Mouse (Mus musculus): ENCODE measurements around the gene Zfp607b. TPM values are rescaled to one million over a fixed set of nuclear protein-coding genes. Genes with fewer than 3 reads are reported as not detected.

The Zfp607b gene
- polyA plus RNA-seq, 1 experiment from 2014 or later, result 5.4 TPM

DNA sequence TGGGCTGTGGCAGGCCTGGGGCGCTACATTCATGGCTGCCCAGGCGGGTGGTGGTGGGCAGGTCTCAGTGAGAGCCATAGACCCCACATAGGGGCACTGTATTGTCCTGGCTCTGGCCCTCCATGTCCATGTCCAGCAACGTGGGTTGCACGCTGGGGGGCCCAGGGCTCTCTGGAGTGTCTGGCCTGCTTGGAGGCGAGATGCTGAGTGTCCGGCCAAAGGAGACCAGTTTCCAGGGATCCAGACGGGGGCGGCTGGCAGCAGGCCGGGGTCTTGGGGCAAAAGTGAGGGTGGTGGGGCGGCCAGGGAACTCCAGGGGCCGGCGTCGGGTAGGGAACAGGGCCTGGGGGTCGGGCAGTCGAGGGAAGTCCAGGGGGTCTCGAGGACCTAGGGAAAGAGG is 32.5 kb upstream of the Zfp607b start:
- H3K4me1 ChIP-seq (ENCODE audit: insufficient read depth, low read length), result peaks cover 9% of the 10 kb centered on the region
- H3K4me2 ChIP-seq (replicated peaks; ENCODE audit: low read depth, low read length), result no peak overlapping the region
- WGBS, result 88% methylated on average over 16 of the region's 16 CpGs
- no peak for ATAC-seq (ENCODE audit: low FRiP score, low TSS enrichment)
- H3K4me3 ChIP-seq (ENCODE audit: low read length), result no peak overlapping the region
- no peak overlapping the region for H3K27ac ChIP-seq (ENCODE audit: low read length)
- H3K9me3 ChIP-seq (ENCODE audit: low read length), result no peaks in the 10 kb centered on the region
- no peaks in the 10 kb centered on the region for H3K36me3 ChIP-seq (ENCODE audit: insufficient read depth, low read length)
- H3K27me3 ChIP-seq (ENCODE audit: insufficient read depth, low read length), result peaks cover 55% of the 10 kb centered on the region
- no peak overlapping the region for H3K9ac ChIP-seq (replicated peaks; ENCODE audit: low read length)

DNA sequence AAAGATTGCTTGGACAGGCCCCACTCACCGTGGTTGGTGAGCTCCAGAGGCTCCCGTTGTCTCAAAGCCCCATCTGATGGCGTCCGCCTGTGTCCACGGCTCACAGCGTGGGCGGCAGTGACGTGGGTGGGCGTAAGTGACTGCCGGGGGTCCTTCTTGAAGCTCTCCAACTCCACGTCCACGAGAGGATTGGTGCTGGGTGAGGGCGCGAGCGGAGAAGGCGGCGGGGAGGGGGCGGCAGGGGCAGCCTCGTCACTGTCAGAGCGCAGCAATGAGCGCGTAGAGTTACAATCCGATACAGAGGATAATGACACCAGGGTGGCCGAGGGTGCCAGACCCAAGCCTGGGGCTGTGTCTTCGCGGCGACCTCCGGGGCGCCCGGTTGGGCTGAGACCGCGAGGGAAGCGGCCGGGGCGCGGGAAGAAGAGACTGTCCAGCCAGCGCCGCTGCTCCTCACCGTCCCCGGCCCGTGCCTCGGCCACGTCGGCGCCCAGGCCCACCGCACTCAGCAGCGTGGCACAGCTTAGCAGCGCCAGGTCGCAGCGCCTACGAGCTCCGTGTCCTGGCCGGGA is 31.2 kb upstream of the Zfp607b start:
- no peaks in the 10 kb centered on the region for H3K9me3 ChIP-seq (ENCODE audit: low read length)
- H3K4me2 ChIP-seq (replicated peaks; ENCODE audit: low read depth, low read length), result peak overlapping the region; percentile 28
- no peak overlapping the region for H3K4me3 ChIP-seq (ENCODE audit: low read length)
- H3K9ac ChIP-seq (replicated peaks; ENCODE audit: low read length), result 0 out of 2 replicates have a peak overlapping the region, but pooled peaks have one; percentile 14
- H3K4me1 ChIP-seq (ENCODE audit: insufficient read depth, low read length), result peaks cover 9% of the 10 kb centered on the region
- H3K27ac ChIP-seq (ENCODE audit: low read length), result no peak overlapping the region
- no peaks in the 10 kb centered on the region for H3K36me3 ChIP-seq (ENCODE audit: insufficient read depth, low read length)
- peaks cover 46% of the 10 kb centered on the region for H3K27me3 ChIP-seq (ENCODE audit: insufficient read depth, low read length)
- no peak for ATAC-seq (ENCODE audit: low FRiP score, low TSS enrichment)
- 23% methylated on average over 53 of the region's 53 CpGs for WGBS

DNA sequence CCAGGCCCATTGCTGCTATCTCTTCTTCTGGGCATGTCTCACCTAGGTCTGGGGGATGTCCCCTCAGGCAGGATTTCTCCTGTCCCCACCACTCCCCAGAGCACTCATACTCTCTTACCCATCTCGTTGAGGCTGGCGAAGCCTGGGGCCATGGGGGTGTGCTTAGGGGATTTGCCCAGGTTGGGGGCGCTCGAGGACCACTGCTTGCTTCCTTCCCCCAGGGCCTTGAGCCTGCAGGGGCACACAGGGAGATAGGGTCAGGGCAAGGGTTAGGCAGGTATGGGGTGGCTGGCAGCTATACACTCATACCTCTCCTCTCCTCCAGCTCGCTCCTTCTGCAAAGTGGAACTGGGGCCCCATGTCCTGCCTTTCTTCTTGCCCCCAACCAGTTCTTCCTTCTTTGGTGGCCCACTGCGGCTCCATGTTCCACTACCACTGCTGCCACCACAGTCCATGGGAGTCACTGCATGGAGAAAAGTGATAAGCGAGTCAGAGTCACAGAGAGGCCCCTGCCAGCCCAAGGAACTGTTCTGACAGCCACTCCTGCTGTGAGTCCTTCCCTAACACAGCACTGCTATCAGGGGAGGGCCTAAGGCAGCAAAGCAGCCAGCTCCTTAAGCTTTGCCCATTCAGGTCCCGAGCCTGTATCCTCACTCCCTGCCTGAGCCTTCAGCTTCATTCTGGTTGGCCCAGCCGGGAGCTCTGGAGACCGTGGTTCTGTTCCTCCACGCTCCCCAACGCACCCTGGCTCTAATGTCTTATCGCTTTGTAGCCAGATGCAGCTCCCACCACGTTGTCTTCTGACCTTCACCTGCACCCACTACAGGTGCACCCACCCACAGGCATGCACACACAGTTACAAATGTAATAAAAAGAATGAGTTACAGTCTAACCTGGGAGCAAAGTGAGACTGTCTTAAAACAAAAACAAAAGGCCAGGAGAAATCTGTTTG is 30.2 kb upstream of the Zfp607b start:
- WGBS, result 65% methylated on average over 14 of the region's 14 CpGs
- no peak for ATAC-seq (ENCODE audit: low FRiP score, low TSS enrichment)
- peaks cover 35% of the 10 kb centered on the region for H3K27me3 ChIP-seq (ENCODE audit: insufficient read depth, low read length)

DNA sequence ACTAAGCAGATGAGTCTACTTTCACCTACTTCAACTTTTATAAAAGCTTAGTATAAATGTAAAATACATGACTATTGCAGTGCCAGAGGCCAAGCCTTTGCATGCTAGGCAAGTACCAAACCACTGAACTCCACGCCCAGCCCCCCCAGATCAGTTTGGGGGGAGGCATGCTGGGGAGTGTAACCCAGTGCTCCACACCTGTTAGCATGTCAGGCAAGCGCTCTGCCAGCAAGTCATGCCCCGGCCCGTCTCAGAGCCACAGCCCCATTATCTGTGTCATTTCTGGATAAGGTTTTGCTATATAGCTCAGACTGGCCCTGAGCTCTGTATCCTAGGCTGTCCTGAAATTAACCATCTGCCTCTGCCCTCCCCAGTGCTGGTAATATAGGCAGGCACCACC is 27.1 kb upstream of the Zfp607b start:
- Histone ChIP-seq H3K4me3 (ENCODE audit: low read length) (no peak overlapping the region), H3K9me3 (ENCODE audit: low read length) (no peaks in the 10 kb centered on the region), H3K36me3 (ENCODE audit: insufficient read depth, low read length) (no peaks in the 10 kb centered on the region), H3K27me3 (ENCODE audit: insufficient read depth, low read length) (peaks cover 13% of the 10 kb centered on the region), H3K27ac (ENCODE audit: low read length) (no peak overlapping the region), H3K9ac (replicated peaks; ENCODE audit: low read length) (no peak overlapping the region), H3K4me1 (ENCODE audit: insufficient read depth, low read length) (peaks cover 3% of the 10 kb centered on the region; the same call in 1 of the 2 replicates), H3K4me2 (replicated peaks; ENCODE audit: low read depth, low read length) (no peak overlapping the region)
- no peak for ATAC-seq (ENCODE audit: low FRiP score, low TSS enrichment)
- WGBS, result 83% methylated on average over 4 of the region's 4 CpGs

More for the DNA sequence above, 30.2 kb upstream of the Zfp607b start:
- Histone ChIP-seq H3K27ac (ENCODE audit: low read length) (no peak overlapping the region), H3K9ac (replicated peaks; ENCODE audit: low read length) (no peak overlapping the region), H3K4me2 (replicated peaks; ENCODE audit: low read depth, low read length) (no peak overlapping the region), H3K9me3 (ENCODE audit: low read length) (no peaks in the 10 kb centered on the region), H3K4me3 (ENCODE audit: low read length) (no peak overlapping the region), H3K4me1 (ENCODE audit: insufficient read depth, low read length) (peaks cover 5% of the 10 kb centered on the region), H3K36me3 (ENCODE audit: insufficient read depth, low read length) (no peaks in the 10 kb centered on the region)

DNA sequence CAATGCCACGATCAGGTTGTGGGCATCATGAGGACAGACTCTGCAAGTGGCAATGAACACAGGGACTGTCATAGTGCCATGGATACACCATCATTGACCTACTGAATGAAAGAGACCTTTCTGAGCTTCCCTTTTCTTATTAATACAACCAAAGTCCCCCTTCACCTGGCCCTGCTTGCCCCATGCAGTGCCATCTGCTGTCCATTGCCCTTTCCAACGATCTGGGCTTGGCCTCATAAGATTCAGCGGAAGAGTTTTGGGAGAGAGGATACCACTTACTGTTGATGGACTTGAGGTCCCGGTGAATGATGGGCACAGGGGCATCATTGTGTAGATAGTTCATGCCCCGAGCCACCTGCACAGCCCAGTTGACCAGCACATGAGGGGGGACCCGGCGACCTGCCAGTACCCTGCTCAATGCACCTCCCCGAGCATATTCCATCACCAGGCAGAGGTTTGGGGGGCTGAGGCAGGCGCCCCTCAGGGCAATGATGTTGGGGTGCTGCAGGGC is 16.0 kb upstream of the Zfp607b start:
- peak overlapping the region; percentile 93 for H3K9ac ChIP-seq (replicated peaks; ENCODE audit: low read length)
- peak overlapping the region; percentile 88 for H3K4me3 ChIP-seq (ENCODE audit: low read length)
- H3K9me3 ChIP-seq (ENCODE audit: low read length), result no peaks in the 10 kb centered on the region
- peak overlapping the region; percentile 100 for H3K4me2 ChIP-seq (replicated peaks; ENCODE audit: low read depth, low read length)
- no peaks in the 10 kb centered on the region for H3K27me3 ChIP-seq (ENCODE audit: insufficient read depth, low read length)
- WGBS, result 51% methylated on average over 9 of the region's 9 CpGs
- peaks cover 7% of the 10 kb centered on the region for H3K36me3 ChIP-seq (ENCODE audit: insufficient read depth, low read length)
- no peak overlapping the region for H3K27ac ChIP-seq (ENCODE audit: low read length)
- H3K4me1 ChIP-seq (ENCODE audit: insufficient read depth, low read length), result peaks cover 14% of the 10 kb centered on the region
- no peak for ATAC-seq (ENCODE audit: low FRiP score, low TSS enrichment)

DNA sequence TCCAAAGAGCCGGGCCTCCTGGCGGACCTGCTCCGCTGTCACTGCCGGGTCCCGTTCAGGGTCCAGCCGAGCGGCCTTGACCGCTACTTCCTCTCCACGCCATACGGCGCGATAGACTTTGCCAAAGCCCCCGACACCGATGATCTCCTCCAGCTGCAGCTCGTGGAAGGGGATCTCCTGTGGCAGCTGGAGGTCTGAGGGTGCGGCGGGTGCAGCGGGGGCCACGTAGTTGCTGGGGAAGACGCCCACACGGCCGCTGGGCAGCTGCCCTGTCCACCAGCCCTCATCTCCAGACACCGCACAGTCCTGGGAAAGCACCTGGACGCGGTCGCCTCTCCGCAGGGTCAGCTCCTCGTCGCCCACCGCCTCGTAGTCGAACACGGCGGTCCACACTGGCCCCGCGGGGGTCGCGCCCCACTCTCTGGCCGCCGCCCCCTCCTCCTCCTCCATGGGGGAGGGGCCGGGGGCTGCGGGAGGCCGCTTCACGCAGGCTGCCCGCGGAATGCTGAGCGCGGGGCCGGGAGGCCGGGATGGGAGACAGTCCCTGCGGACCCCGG is 15.5 kb upstream of the Zfp607b start:
- H3K9ac ChIP-seq (replicated peaks; ENCODE audit: low read length), result peak overlapping the region; percentile 93
- H3K27me3 ChIP-seq (ENCODE audit: insufficient read depth, low read length), result no peaks in the 10 kb centered on the region
- H3K27ac ChIP-seq (ENCODE audit: low read length), result no peak overlapping the region
- no peaks in the 10 kb centered on the region for H3K9me3 ChIP-seq (ENCODE audit: low read length)
- H3K4me1 ChIP-seq (ENCODE audit: insufficient read depth, low read length), result peaks cover 14% of the 10 kb centered on the region
- peaks cover 5% of the 10 kb centered on the region for H3K36me3 ChIP-seq (ENCODE audit: insufficient read depth, low read length)
- H3K4me3 ChIP-seq (ENCODE audit: low read length), result peak overlapping the region; percentile 88
- WGBS, result under 1% methylated on average over 47 of the region's 52 CpGs
- peak; percentile 46 for ATAC-seq (ENCODE audit: low FRiP score, low TSS enrichment)
- peak overlapping the region; percentile 100 for H3K4me2 ChIP-seq (replicated peaks; ENCODE audit: low read depth, low read length)

DNA sequence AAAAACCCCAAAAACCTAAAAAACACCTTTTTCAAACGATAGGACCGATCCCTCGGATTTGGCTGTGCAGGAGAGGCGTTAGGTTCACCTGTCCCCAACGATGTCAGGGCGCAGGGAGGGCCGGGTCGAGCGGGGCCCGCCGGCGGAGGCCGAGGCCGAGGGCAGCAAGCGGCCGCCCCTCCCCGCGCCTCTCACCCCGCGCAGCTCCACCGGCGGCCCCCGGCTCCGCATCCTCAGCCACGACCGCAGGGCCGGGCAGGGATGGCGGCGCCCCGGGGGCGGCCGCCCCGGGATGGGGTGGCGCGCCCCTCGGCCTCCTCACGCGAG is 15.0 kb upstream of the Zfp607b start:
- Histone ChIP-seq H3K36me3 (ENCODE audit: insufficient read depth, low read length) (peaks cover 5% of the 10 kb centered on the region), H3K27ac (ENCODE audit: low read length) (peak overlapping the region; percentile 95), H3K4me1 (ENCODE audit: insufficient read depth, low read length) (peaks cover 14% of the 10 kb centered on the region), H3K9me3 (ENCODE audit: low read length) (no peaks in the 10 kb centered on the region), H3K4me3 (ENCODE audit: low read length) (peak overlapping the region; percentile 88), H3K4me2 (replicated peaks; ENCODE audit: low read depth, low read length) (peak overlapping the region; percentile 100), H3K27me3 (ENCODE audit: insufficient read depth, low read length) (no peaks in the 10 kb centered on the region), H3K9ac (replicated peaks; ENCODE audit: low read length) (peak overlapping the region; percentile 93)
- peak; percentile 80 for ATAC-seq (ENCODE audit: low FRiP score, low TSS enrichment)
- WGBS, result 0% methylated on average over 24 of the region's 38 CpGs

DNA sequence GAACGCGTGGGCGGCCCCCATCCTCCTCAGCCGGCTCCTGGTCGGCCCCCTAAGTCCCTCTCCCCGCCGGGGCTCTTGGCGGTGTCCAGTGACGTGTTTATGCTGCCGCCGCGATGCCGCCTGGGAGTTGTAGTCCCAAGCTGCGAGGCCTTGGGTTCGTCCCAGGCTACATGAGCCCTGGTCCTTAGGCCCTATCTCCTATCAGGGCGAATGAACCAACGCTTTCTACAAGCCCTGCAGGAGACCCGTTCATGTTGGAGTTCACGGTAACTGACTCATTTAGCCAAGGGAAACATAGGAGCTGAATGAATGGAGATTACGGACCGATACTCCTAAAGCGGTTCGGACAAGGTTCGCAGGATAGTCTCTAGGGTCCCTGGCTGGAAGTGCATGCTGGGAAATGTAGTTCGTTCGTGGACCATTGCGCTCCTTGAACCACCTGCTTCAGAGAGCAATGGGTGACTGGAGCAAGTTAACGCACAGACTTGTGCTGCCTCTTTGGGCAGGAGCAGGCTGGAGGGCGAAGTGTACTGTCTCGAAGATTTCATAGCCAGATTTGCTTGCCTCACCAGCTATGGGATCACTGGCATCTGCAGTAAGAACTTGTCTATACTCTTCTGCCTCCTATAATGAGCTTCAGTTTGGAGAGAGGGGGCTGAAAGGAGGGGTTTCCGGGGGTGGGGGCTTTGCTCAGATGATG is 14.5 kb upstream of the Zfp607b start, which contains the start of gene Map3k10:
Gene Map3k10 (minus strand): TSS at position 77 of the 700 bp plus-strand sequence.
- H3K4me1 ChIP-seq (ENCODE audit: insufficient read depth, low read length), result peaks cover 14% of the 10 kb centered on the region
- no peaks in the 10 kb centered on the region for H3K27me3 ChIP-seq (ENCODE audit: insufficient read depth, low read length)
- peak within 1 kb of the TSS; percentile 100 for H3K4me2 ChIP-seq (replicated peaks; ENCODE audit: low read depth, low read length)
- peaks cover 5% of the 10 kb centered on the region for H3K36me3 ChIP-seq (ENCODE audit: insufficient read depth, low read length)
- H3K27ac ChIP-seq (ENCODE audit: low read length), result peak within 1 kb of the TSS; percentile 95
- H3K4me3 ChIP-seq (ENCODE audit: low read length), result peak within 1 kb of the TSS; percentile 88
- no peaks in the 10 kb centered on the region for H3K9me3 ChIP-seq (ENCODE audit: low read length)
- under 1% methylated on average over 25 of the region's 31 CpGs for WGBS
- H3K9ac ChIP-seq (replicated peaks; ENCODE audit: low read length), result peak within 1 kb of the TSS; percentile 93
- peak; percentile 98 for ATAC-seq (ENCODE audit: low FRiP score, low TSS enrichment)

DNA sequence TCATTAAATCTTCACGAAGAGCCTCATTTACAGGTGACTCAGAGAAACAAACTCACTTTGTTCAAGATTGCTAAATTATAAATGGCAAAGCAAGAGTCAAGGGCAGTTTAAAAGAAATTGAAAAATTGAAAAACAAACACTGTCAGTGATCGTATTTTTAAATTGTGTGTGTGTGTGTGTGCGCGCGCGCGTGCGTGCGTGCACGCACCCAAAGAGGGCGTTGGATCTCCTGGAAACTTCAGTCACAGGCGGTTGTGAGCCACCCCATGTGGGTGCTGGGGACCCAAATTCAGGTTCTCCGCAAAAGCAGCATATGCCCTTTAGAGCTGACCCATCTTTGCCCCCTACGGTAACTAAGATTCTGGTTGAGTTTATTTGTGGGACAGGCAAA is 13.9 kb upstream of the Zfp607b start:
- Histone ChIP-seq H3K36me3 (ENCODE audit: insufficient read depth, low read length) (peaks cover 2% of the 10 kb centered on the region), H3K4me1 (ENCODE audit: insufficient read depth, low read length) (peaks cover 14% of the 10 kb centered on the region), H3K9me3 (ENCODE audit: low read length) (no peaks in the 10 kb centered on the region), H3K9ac (replicated peaks; ENCODE audit: low read length) (peak overlapping the region; percentile 93), H3K27ac (ENCODE audit: low read length) (no peak overlapping the region), H3K27me3 (ENCODE audit: insufficient read depth, low read length) (no peaks in the 10 kb centered on the region), H3K4me2 (replicated peaks; ENCODE audit: low read depth, low read length) (peak overlapping the region; percentile 100), H3K4me3 (ENCODE audit: low read length) (peak overlapping the region; percentile 88)
- ATAC-seq (ENCODE audit: low FRiP score, low TSS enrichment), result no peak
- 39% methylated on average over 14 of the region's 14 CpGs for WGBS

Measured in kidney, embryonic 16.5 days (tissue).